Mouse (Mus musculus) cortical plate, adult 2 months (tissue): ENCODE results near the gene Tnfsf18. TPM values are rescaled to one million over a fixed set of nuclear protein-coding genes. Genes with fewer than 3 reads are reported as not detected.

Source experiments
- H3K27ac ChIP-seq: fragments of 200-500 bp; 2 replicates; pipeline ENCODE4 v1.5.1; 2012; ENCODE audit warnings: low read length, control low read depth, inconsistent platforms; ENCODE audit not compliant: insufficient read depth
- H3K4me1 ChIP-seq: fragments of 200-500 bp; 2 replicates; pipeline ENCODE4 v1.6.1; 2011; ENCODE audit warnings: low read length; ENCODE audit not compliant: control insufficient read depth, insufficient read depth
- H3K4me3 ChIP-seq: fragments of 200-500 bp; 2 replicates; pipeline ENCODE4 v1.5.1; 2011; ENCODE audit warnings: mild to moderate bottlenecking, low read length, control low read depth; ENCODE audit not compliant: insufficient read depth
- CTCF ChIP-seq: fragments of 200-500 bp; IDR thresholded peaks from 2 replicates; pipeline ENCODE4 v1.5.1; 2011; ENCODE audit warnings: mild to moderate bottlenecking, control low read depth, low read length; ENCODE audit not compliant: insufficient read depth; ENCODE audit errors: extremely low read depth
- POLR2A ChIP-seq: fragments of 200-500 bp; IDR thresholded peaks from 2 replicates; pipeline ENCODE4 v1.6.1; 2011; ENCODE audit warnings: mild to moderate bottlenecking, low read length, control low read depth; ENCODE audit not compliant: insufficient read depth; ENCODE audit errors: extremely low read depth
- polyA plus RNA-seq: library from polyadenylated mRNA; depleted of rRNA; stranded (reverse); fragments of >200 nt; gene quantifications from 2 replicates; pipeline ENCODE4 v1.2.3, GENCODE M21; 2012; rRNA removed

The Tnfsf18 gene
- polyA plus RNA-seq, result 0.06 TPM in 1 of 2 replicates, not detected in the other

DNA sequence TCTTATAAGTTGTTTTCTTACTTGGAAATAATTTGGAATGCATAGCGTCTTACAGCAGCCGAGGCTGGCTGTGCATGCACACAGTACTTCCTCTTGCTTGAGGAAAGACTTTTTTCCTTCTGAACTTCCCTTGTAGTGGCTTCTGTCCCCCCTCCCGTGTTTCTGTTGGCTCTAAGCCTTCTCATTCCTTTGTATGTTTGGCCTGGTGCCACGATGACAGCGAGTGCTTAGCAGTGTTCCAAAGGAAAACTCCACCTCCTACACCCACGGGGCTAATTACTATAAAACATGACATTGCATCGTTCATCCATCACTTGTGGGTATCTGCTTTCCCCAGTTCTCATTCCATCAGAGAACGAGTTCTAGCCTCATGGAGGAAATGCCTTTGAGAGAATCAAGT, at the start of gene Tnfsf18:
Tnfsf18 (plus strand) TSS at position 313 of the 400 bp plus-strand sequence.
- Histone ChIP-seq H3K4me3 (no peak within 1 kb of the TSS), H3K27ac (no peak within 1 kb of the TSS), H3K4me1 (no peaks in the 10 kb centered on the region; the same call in 1 of the 2 replicates)
- TF ChIP-seq CTCF (no peak), POLR2A (no peak)

DNA sequence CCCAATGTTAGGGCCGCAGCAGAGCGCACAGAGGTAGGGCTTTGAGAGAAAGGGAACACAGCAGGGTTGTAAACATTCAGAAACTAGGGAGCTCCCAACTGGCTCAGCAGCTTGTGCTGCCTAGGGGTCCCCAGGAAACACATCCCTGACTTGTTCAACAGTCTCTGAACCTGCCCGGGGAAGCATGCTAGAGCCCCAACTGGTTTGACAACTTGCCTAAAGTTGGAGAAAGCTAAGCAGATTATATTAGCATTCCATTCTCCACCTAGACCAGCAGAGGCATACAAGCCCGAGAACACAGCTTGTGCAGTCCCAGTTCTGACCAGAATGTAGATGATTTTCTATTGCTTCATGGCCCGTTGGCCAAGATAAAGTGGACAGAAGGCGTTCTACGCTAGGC, 49.6 kb upstream of the Tnfsf18 start:
- TF ChIP-seq POLR2A (no peak), CTCF (no peak)
- Histone ChIP-seq H3K4me3 (no peak overlapping the region), H3K27ac (no peak overlapping the region), H3K4me1 (no peaks in the 10 kb centered on the region)

- TF ChIP-seq POLR2A, result no peak
- no peak for TF ChIP-seq CTCF
- no peak overlapping the region for H3K4me3 ChIP-seq
- no peak overlapping the region for H3K27ac ChIP-seq
- no peaks in the 10 kb centered on the region for H3K4me1 ChIP-seq
Observed at GRCm38 (mm10) chr1:161451683-161452245, 42.7 kb upstream of the Tnfsf18 start.

DNA sequence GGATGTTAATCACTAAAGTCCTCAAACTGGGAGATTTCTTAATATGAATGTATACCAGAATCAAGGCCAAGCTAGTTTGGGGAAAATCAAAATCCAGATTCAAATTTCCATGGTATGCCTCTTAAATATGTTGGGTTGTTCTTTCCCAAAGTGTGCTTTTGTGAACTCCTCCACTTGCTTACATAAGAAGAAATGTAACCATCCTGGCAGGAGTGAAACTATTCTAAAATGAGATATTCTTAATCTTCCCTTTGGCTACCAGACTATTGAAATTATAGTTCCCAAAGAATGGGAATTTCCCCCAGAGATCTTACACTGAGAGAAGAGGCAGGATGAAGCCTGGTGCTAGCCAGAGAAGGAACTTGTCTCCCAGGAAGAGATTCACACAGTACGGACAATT, 42.2 kb upstream of the Tnfsf18 start:
- no peak overlapping the region for H3K27ac ChIP-seq
- no peak for TF ChIP-seq CTCF
- no peak for TF ChIP-seq POLR2A

GRCm38 (mm10) chr1:161463388-161464085, 30.9 kb upstream of the Tnfsf18 start:
- Histone ChIP-seq H3K4me1 (no peaks in the 10 kb centered on the region), H3K4me3 (no peak overlapping the region), H3K27ac (no peak overlapping the region)
- no peak for TF ChIP-seq CTCF

More for the DNA sequence above, 42.2 kb upstream of the Tnfsf18 start:
- H3K4me1 ChIP-seq, result no peaks in the 10 kb centered on the region
- H3K4me3 ChIP-seq, result no peak overlapping the region

DNA sequence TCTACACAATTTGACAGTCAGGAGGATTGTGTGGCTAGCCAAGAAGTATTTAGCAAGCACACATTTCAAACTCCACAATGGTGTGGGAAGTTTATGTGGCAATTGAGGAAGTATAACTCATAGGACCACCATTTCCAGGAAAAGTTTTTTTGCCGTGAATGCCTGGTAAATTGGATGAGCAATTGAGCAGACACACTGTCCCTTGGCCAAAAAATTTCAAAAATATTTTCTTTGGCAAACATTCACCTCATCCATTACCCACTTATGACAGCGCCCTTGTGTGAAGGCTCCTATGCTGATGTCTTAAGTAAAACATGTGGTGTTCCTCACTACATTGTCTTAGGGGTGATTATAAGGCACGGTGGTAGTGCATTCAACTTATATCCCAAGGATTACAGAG, 17.2 kb upstream of the Tnfsf18 start:
- H3K27ac ChIP-seq, result no peak overlapping the region
- TF ChIP-seq CTCF (no peak), POLR2A (no peak)
- no peak overlapping the region for H3K4me3 ChIP-seq
- no peaks in the 10 kb centered on the region for H3K4me1 ChIP-seq

DNA sequence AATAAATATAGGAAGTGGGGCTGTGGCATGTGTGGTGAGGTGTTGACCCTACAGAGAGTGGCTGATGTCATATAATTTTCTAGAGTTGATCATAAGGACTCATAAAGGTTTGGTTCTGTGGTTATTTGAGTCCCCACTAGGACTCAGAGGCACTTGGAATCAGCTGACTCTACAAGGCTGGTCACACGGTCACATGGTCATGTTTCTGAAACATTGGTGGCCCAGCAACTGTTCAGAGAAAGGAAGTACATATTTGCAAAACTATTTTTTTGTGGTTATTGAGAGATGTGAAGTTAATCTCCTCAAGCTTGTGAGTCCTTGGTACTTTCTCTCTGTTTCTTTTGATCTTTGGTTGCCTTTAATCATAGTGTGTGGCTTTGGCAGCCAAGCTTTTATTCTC, 14.6 kb upstream of the Tnfsf18 start:
- H3K27ac ChIP-seq, result no peak overlapping the region
- TF ChIP-seq POLR2A (no peak), CTCF (no peak)
- no peak overlapping the region for H3K4me3 ChIP-seq
- H3K4me1 ChIP-seq, result no peaks in the 10 kb centered on the region

GRCm38 (mm10) chr1:161482211-161482610, 12.2 kb upstream of the Tnfsf18 start:
- no peak overlapping the region for H3K27ac ChIP-seq
- H3K4me3 ChIP-seq, result no peak overlapping the region
- TF ChIP-seq CTCF (no peak), POLR2A (no peak)
- H3K4me1 ChIP-seq, result peaks cover 2% of the 10 kb centered on the region; the same call in 1 of the 2 replicates

- Histone ChIP-seq H3K4me3 (no peak overlapping the region), H3K4me1 (peaks cover 2% of the 10 kb centered on the region; the same call in 1 of the 2 replicates), H3K27ac (no peak overlapping the region)
- TF ChIP-seq POLR2A, result no peak
- TF ChIP-seq CTCF, result no peak
Observed at GRCm38 (mm10) chr1:161487069-161487468, 7.4 kb upstream of the Tnfsf18 start.

DNA sequence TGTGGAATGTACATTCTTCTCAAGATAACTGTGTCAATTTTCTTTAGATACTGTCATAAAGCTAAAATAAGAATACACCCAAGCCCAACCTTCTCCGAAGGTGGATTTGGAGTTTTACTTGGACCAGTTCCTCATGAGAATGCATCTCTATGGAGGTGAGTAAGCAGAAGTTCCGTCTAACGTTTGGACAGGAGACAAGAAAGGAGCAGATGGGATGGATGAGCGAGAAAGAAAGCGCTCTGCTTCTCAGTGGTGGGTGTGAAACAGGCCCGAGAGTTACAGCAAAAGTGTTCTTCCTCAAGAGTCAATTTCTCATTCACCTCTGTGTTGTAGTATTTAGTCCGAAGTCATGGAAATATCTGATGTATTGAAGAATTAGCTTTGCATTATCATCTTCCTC, 2.7 kb upstream of the Tnfsf18 start:
- no peak overlapping the region for H3K4me3 ChIP-seq
- TF ChIP-seq POLR2A (no peak), CTCF (no peak)
- H3K27ac ChIP-seq, result no peak overlapping the region

More for the DNA sequence above, 2.7 kb upstream of the Tnfsf18 start:
- H3K4me1 ChIP-seq, result peaks cover 2% of the 10 kb centered on the region; the same call in 1 of the 2 replicates
